Mouse (Mus musculus) hindbrain, embryonic 16.5 days (tissue): ENCODE results near the gene Palm2. TPM values are rescaled to one million over a fixed set of nuclear protein-coding genes. Genes with fewer than 3 reads are reported as not detected.
A peak's percentile ranks its signal among the peaks of the same experiment; 100 is the strongest.

Experiments used
- ATAC-seq: fragments of 200-750 bp; cut with Nextera tagmentation; 2 replicates; pipeline ENCODE4 v1.8.0; 2017; ENCODE audit warnings: moderate TSS enrichment, moderate library complexity
- H3K27ac ChIP-seq: fragments of 300-500 bp; sonication (generic); 2 replicates; pipeline ENCODE4 v1.5.1; 2014; ENCODE audit warnings: low read depth, mild to moderate bottlenecking, control low read depth, low read length, moderate library complexity
- H3K27me3 ChIP-seq: fragments of 300-500 bp; sonication (generic); replicated peaks from 2 replicates; pipeline ENCODE4 v1.6.1; 2014; ENCODE audit warnings: low read length; ENCODE audit not compliant: control insufficient read depth, insufficient read depth
- H3K36me3 ChIP-seq: fragments of 300-500 bp; sonication (generic); 2 replicates; pipeline ENCODE4 v1.6.1; 2014; ENCODE audit warnings: mild to moderate bottlenecking, low read length, moderate library complexity, mixed read lengths; ENCODE audit not compliant: control insufficient read depth, insufficient read depth
- H3K4me1 ChIP-seq: fragments of 300-500 bp; sonication (generic); 2 replicates; pipeline ENCODE4 v1.6.1; 2014; ENCODE audit warnings: low read depth, low read length; ENCODE audit not compliant: control insufficient read depth, insufficient read depth
- H3K4me2 ChIP-seq: fragments of 300-500 bp; sonication (generic); 2 replicates; pipeline ENCODE4 v1.6.1; 2014; ENCODE audit warnings: mild to moderate bottlenecking, low read length, control low read depth, moderate library complexity
- H3K4me3 ChIP-seq: fragments of 300-500 bp; sonication (generic); 2 replicates; pipeline ENCODE4 v1.5.1; 2014; ENCODE audit warnings: mild to moderate bottlenecking, low read length, control low read depth, moderate library complexity
- H3K9ac ChIP-seq: fragments of 300-500 bp; sonication (generic); 2 replicates; pipeline ENCODE4 v1.6.1; 2014; ENCODE audit warnings: low read depth, mild to moderate bottlenecking, control low read depth, low read length, moderate library complexity
- H3K9me3 ChIP-seq: fragments of 300-500 bp; sonication (generic); 2 replicates; pipeline ENCODE4 v1.6.1; 2014; ENCODE audit warnings: mild to moderate bottlenecking, low read length, moderate library complexity; ENCODE audit not compliant: control insufficient read depth
- WGBS: fragments of 180-500 bp; shearing (Covaris S2); extraction: QIAGEN DNeasy Blood & Tissue Kit; methylation state at CpG from one replicate; pipeline ENCODE4 v1.1.7; 2014; 5-methylcytosine and 5-hydroxymethylcytosine counted together
- polyA plus RNA-seq: library from polyadenylated mRNA; unstranded; fragments of >200 nt; fragmentation: Nextera tagmentation; extraction: Ambion mirVana; gene quantifications from 2 replicates; pipeline ENCODE4 v1.2.1, GENCODE M21; 2015

The Palm2 gene
- polyA plus RNA-seq, 1 experiment from 2014 or later, result 20.3 TPM

GRCm38 (mm10) chr4:57651547-57651946 is 217.5 kb downstream of the Palm2 start:
- Histone ChIP-seq H3K27ac (no peak overlapping the region), H3K9ac (no peak overlapping the region), H3K4me3 (no peak overlapping the region), H3K9me3 (no peaks in the 10 kb centered on the region), H3K36me3 (peaks cover 9% of the 10 kb centered on the region; the same call in 1 of the 2 replicates), H3K27me3 (no peaks in the 10 kb centered on the region), H3K4me1 (no peaks in the 10 kb centered on the region), H3K4me2 (no peak overlapping the region)
- 81% methylated on average over 8 of the region's 8 CpGs for WGBS
- ATAC-seq, result no peak

DNA sequence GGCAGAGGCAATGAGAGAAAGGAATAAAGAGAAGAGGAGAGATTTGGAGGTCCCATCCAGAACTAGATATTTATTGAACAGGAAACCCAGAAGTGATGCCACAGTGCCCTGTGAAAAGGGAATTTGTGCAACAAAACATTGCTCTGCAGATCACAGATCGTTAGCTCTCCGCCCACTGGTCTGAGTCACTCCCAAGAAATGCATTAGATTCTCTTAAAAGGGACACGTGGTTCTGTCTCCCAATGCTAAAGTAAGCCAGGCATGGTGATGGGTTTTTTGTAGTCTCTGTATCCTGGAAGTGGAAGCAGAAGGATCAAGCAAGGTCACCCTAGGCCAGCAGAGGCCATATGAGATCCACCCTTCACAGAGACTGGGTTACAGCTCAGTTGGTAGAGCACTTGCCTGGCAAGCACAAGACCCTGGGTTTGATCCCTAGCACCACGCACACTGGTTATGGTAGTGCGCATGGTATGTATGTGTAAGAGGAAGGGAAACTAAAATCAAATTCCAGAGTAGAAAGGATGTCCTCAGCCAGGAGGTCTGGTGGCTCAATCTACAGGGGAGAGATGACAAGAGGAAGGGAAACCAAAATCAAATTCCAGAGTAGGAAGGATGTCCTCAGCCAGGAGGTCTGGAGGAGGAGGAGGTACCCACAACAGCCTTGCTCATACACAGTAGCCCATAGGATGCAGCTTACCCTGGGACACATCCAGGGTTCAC is 218.3 kb downstream of the Palm2 start:
- Histone ChIP-seq H3K27me3 (no peaks in the 10 kb centered on the region), H3K36me3 (peaks cover 9% of the 10 kb centered on the region; the same call in 1 of the 2 replicates), H3K4me2 (no peak overlapping the region), H3K9ac (no peak overlapping the region), H3K4me1 (no peaks in the 10 kb centered on the region), H3K9me3 (no peaks in the 10 kb centered on the region), H3K27ac (no peak overlapping the region), H3K4me3 (no peak overlapping the region)
- ATAC-seq, result no peak
- WGBS, result 83% methylated on average over 5 of the region's 5 CpGs

GRCm38 (mm10) chr4:57655966-57656365 is 221.9 kb downstream of the Palm2 start:
- Histone ChIP-seq H3K27ac (no peak overlapping the region), H3K9me3 (no peaks in the 10 kb centered on the region), H3K4me2 (no peak overlapping the region), H3K4me3 (no peak overlapping the region), H3K9ac (no peak overlapping the region), H3K4me1 (peaks cover 12% of the 10 kb centered on the region), H3K27me3 (no peaks in the 10 kb centered on the region), H3K36me3 (no peaks in the 10 kb centered on the region)
- 83% methylated on average over 1 of the region's 1 CpGs for WGBS
- no peak for ATAC-seq

GRCm38 (mm10) chr4:57656388-57656787 is 222.3 kb downstream of the Palm2 start:
- Histone ChIP-seq H3K4me3 (no peak overlapping the region), H3K4me2 (no peak overlapping the region), H3K4me1 (peaks cover 12% of the 10 kb centered on the region), H3K9ac (no peak overlapping the region), H3K36me3 (no peaks in the 10 kb centered on the region), H3K27ac (no peak overlapping the region), H3K9me3 (no peaks in the 10 kb centered on the region), H3K27me3 (no peaks in the 10 kb centered on the region)
- WGBS, result 94% methylated on average over 12 of the region's 12 CpGs
- ATAC-seq, result no peak

DNA sequence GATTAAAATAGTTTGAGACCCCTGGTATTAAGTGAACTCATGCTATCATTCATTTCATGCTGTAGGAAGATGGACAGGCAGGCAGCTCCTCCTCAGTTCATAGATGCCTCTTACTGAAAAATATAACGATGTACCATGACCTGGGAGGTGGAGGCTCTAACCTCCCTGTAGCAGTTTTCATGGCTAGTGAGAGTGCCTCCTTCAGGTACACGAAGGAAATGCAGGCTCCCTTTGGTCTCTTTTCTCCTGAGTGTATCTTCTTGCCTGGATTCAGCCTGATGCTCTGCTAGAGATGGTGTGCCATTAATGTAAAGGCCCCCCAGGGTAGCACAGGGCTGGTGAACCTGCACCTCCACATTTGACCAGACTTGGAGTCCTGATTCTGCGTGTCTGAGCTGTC is 222.8 kb downstream of the Palm2 start:
- Histone ChIP-seq H3K4me2 (no peak overlapping the region), H3K27me3 (no peaks in the 10 kb centered on the region), H3K9me3 (no peaks in the 10 kb centered on the region), H3K4me1 (peaks cover 12% of the 10 kb centered on the region), H3K36me3 (no peaks in the 10 kb centered on the region), H3K9ac (no peak overlapping the region), H3K27ac (no peak overlapping the region), H3K4me3 (no peak overlapping the region)
- WGBS, result 95% methylated on average over 3 of the region's 3 CpGs
- no peak for ATAC-seq

DNA sequence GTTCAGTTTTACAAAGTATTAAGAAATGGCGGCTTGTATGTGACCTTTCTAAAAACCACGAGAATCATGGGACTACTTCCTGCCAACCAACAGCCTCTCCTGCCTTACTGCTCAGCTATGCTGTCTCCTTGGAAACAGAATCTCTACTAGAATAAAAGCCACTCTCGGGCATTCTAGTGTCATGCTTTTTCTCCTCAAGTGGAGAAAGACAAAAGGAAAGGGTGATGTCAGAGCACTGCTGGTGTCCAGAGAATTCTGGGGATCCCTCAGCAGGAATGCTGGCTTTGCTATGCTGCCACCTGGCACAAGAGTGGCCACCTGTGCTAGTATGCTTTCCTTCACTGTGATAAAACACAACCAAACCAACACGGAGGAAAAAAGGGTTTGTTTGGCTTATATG is 226.4 kb downstream of the Palm2 start:
- Histone ChIP-seq H3K27me3 (no peaks in the 10 kb centered on the region), H3K27ac (peak overlapping the region; percentile 65), H3K4me2 (peak overlapping the region; percentile 16; the same call in 1 of the 2 replicates), H3K9ac (no peak overlapping the region), H3K4me3 (no peak overlapping the region), H3K36me3 (no peaks in the 10 kb centered on the region), H3K9me3 (no peaks in the 10 kb centered on the region), H3K4me1 (peaks cover 12% of the 10 kb centered on the region)
- 7% methylated on average over 4 of the region's 4 CpGs for WGBS
- ATAC-seq, result peak; percentile 78

DNA sequence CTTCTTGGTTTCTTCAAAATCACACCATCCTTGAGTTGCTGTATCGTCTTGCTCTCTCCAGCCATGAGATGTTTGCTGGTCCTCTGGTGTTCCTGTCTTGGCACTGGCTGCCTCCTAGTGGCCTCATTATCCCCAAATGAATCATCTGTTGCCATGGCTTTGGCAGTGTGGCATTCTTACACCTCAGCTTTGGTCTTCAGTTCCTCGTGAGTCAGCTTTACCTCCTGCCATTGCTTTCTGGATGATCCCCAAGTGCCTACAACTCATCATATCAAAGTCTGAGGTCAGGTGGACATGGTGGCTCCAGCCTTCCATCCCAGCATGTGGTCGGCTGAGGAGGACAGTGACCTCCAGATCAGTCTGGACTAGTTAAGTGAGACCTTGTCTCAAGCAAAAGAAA is 232.1 kb downstream of the Palm2 start:
- Histone ChIP-seq H3K9me3 (no peaks in the 10 kb centered on the region), H3K27me3 (no peaks in the 10 kb centered on the region), H3K4me2 (no peak overlapping the region), H3K36me3 (no peaks in the 10 kb centered on the region), H3K27ac (no peak overlapping the region), H3K4me1 (no peaks in the 10 kb centered on the region), H3K4me3 (no peak overlapping the region), H3K9ac (no peak overlapping the region)
- no peak for ATAC-seq
- WGBS, result 74% methylated on average over 3 of the region's 3 CpGs

DNA sequence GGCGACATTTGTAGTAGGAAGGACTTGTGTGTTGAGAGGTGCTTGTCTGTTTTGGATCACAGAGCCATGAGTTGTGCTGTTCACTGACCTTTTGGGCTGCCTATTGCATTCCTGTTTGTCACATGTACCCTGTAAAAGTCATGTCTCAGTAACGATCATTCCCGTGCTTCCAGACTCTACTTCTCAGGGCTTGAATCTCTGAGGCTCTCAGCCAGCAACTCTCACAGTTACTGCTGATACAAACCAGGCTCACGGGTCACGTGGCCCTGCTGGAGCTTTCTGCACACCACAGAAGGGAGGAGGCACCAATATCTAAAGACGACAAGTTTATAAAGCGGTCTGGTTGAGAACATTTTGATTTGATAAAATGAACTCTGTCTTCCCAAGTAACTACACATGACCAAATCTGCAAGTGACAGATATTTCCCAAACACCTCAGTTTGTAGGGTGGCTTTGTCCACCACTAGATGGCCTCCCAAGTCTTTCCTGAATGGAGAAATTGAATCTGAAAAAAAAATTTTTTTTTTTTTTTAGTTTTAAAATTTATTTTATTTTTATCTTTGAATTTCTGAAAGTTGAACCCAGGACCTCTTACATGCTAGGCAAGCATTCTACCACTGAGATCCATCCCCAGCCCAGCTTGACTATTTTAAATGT is 236.9 kb downstream of the Palm2 start:
- no peak overlapping the region for H3K4me2 ChIP-seq
- peaks cover 3% of the 10 kb centered on the region for H3K4me1 ChIP-seq
- no peak overlapping the region for H3K27ac ChIP-seq
- 73% methylated on average over 7 of the region's 7 CpGs for WGBS
- H3K4me3 ChIP-seq, result no peak overlapping the region
- H3K9me3 ChIP-seq, result no peaks in the 10 kb centered on the region
- ATAC-seq, result no peak
- no peaks in the 10 kb centered on the region for H3K27me3 ChIP-seq
- no peaks in the 10 kb centered on the region for H3K36me3 ChIP-seq
- no peak overlapping the region for H3K9ac ChIP-seq

GRCm38 (mm10) chr4:57672541-57672940 is 238.5 kb downstream of the Palm2 start:
- H3K9me3 ChIP-seq, result no peaks in the 10 kb centered on the region
- no peaks in the 10 kb centered on the region for H3K27me3 ChIP-seq
- peaks cover 3% of the 10 kb centered on the region for H3K4me1 ChIP-seq
- WGBS, result 78% methylated on average over 4 of the region's 4 CpGs
- no peak overlapping the region for H3K4me2 ChIP-seq
- no peaks in the 10 kb centered on the region for H3K36me3 ChIP-seq
- no peak overlapping the region for H3K27ac ChIP-seq
- no peak for ATAC-seq
- no peak overlapping the region for H3K9ac ChIP-seq
- H3K4me3 ChIP-seq, result no peak overlapping the region
